Mouse (Mus musculus) heart, adult 2 months (tissue): ENCODE measurements around the gene Unc5b.

ENCODE experiments used
- CTCF ChIP-seq: fragments of 200-600 bp; IDR thresholded peaks from 2 replicates; pipeline ENCODE4 v1.8.1; 2022; ENCODE audit warnings: antibody characterized with exemption, mild to moderate bottlenecking, moderate library complexity
- EP300 ChIP-seq: fragments of 200-500 bp; IDR thresholded peaks from 2 replicates; pipeline ENCODE4 v1.6.1; 2011; ENCODE audit warnings: low read depth, low read length, control low read depth; ENCODE audit not compliant: insufficient read depth

- no peak for TF ChIP-seq CTCF
- no peak for TF ChIP-seq EP300
Observed at GRCm38 (mm10) chr10:60801168-60801897, 30.0 kb downstream of the Unc5b start.
